Mouse (Mus musculus): ENCODE results near the gene Urgcp.

GRCm38 (mm10) chr11:5700808-5701207 lies 61.4 kb downstream of the Urgcp start:
- TF ChIP-seq CTCF (conservative IDR thresholded peaks at IDR 0.05; ENCODE audit: low read length) (no peak), NANOG (IDR thresholded peaks at IDR 0.05; ENCODE audit: borderline replicate concordance, low read length) (no peak)

All from E14TG2a.4 (cell line).